Mouse (Mus musculus) midbrain, embryonic 15.5 days (tissue): ENCODE measurements around the gene Odf4. TPM values are rescaled to one million over a fixed set of nuclear protein-coding genes. Genes with fewer than 3 reads are reported as not detected.

Experiments used
- ATAC-seq: fragments of 200-750 bp; cut with Nextera tagmentation; replicated peaks from 2 replicates; pipeline ENCODE4 v1.8.0; 2017; ENCODE audit warnings: moderate TSS enrichment
- H3K27ac ChIP-seq: fragments of 300-500 bp; sonication (generic); 2 replicates; pipeline ENCODE4 v1.5.1; 2015; ENCODE audit warnings: mild to moderate bottlenecking, inconsistent platforms
- H3K27me3 ChIP-seq: fragments of 300-500 bp; sonication (generic); replicated peaks from 2 replicates; pipeline ENCODE4 v1.6.1; 2015; ENCODE audit warnings: inconsistent platforms
- H3K36me3 ChIP-seq: fragments of 300-500 bp; sonication (generic); replicated peaks from 2 replicates; pipeline ENCODE4 v1.6.1; 2015; ENCODE audit warnings: inconsistent platforms
- H3K4me1 ChIP-seq: fragments of 300-500 bp; sonication (generic); 2 replicates; pipeline ENCODE4 v1.6.1; 2015; ENCODE audit warnings: inconsistent platforms
- H3K4me2 ChIP-seq: fragments of 300-500 bp; sonication (generic); 2 replicates; pipeline ENCODE4 v1.6.1; 2015; ENCODE audit warnings: inconsistent platforms, mild to moderate bottlenecking, moderate library complexity
- H3K4me3 ChIP-seq: fragments of 300-500 bp; sonication (generic); 2 replicates; pipeline ENCODE4 v1.5.1; 2015; ENCODE audit warnings: mild to moderate bottlenecking, inconsistent platforms
- H3K9ac ChIP-seq: fragments of 300-500 bp; sonication (generic); 2 replicates; pipeline ENCODE4 v1.6.1; 2015; ENCODE audit warnings: mild to moderate bottlenecking, inconsistent platforms
- H3K9me3 ChIP-seq: fragments of 300-500 bp; sonication (generic); 2 replicates; pipeline ENCODE4 v1.6.1; 2016; ENCODE audit warnings: inconsistent platforms
- WGBS: fragments of 180-500 bp; shearing (Covaris S2); methylation state at CpG from one replicate; pipeline ENCODE4 v1.1.7; 2015; ENCODE audit warnings: mixed read lengths; 5-methylcytosine and 5-hydroxymethylcytosine counted together
- polyA plus RNA-seq: library from polyadenylated mRNA; unstranded; fragments of >200 nt; fragmentation: Nextera tagmentation; extraction: Ambion mirVana; gene quantifications from 2 replicates; pipeline ENCODE4 v1.2.1, GENCODE M21; 2015

Gene Odf4
- polyA plus RNA-seq, 1 experiment from 2014 or later: 0.84 TPM

DNA sequence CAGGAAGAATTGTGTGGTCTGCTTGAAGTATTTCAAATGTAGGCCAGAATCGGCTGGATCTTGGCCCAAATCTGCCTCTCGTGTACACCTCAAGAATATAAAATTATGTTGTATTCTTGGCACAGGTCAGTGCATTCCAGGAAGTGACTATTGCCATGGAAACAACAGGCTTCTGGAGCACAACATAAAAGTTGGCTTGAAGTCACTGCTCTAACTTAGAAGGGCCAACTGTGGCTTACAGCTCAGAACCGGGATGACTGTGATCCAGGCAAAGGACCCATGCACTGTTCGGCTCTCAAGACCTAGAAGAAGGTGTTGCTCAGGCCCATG, 20.5 kb downstream of the Odf4 start:
- Histone ChIP-seq H3K9me3 (no peaks in the 10 kb centered on the region), H3K9ac (no peak overlapping the region), H3K36me3 (peaks cover 35% of the 10 kb centered on the region), H3K4me3 (no peak overlapping the region), H3K4me2 (no peak overlapping the region), H3K27ac (no peak overlapping the region), H3K27me3 (no peaks in the 10 kb centered on the region), H3K4me1 (peaks cover 10% of the 10 kb centered on the region)
- 83% methylated on average over 4 of the region's 4 CpGs for WGBS
- ATAC-seq: no peak

DNA sequence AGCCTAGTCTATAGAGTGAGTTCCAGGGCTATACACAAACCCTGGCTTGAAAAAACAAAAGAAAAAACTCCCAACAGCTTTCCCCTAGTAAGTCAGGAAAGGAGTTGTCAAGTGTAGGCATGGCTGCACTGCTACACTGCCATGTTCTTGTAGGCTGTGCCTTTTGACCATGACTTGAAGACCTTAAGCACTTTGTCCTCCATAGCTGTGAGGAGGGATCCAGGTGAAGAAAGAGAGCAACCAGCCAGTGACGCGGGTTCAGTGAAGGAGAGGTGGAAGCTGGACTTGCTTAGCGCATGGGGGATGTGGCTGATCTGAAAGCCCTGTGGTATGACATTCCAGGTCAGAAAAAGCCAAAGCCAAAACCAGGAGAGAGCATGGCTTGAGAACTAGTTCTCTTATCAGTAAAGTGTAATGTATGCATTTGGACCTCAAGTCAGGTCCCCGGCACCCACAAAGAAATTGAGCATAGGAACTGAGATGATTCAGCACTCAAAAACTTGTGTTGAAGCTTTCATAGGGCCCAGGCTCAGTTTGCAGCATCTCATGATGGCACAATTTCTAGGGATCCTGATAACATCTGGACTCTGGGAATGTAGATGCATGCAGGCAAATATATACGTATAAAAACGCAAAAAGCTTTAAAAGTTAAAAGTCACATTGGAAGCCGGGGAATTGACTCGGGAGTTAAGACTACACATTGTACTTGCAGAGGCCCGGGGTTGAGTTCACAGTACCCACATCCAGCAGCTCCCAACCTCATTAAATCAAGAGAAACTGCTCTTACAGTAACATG, 21.0 kb downstream of the Odf4 start:
- no peak overlapping the region for H3K4me2 ChIP-seq
- no peak for ATAC-seq
- H3K27me3 ChIP-seq: no peaks in the 10 kb centered on the region
- H3K27ac ChIP-seq: no peak overlapping the region
- H3K9me3 ChIP-seq: no peaks in the 10 kb centered on the region
- no peak overlapping the region for H3K9ac ChIP-seq
- H3K4me1 ChIP-seq: peaks cover 12% of the 10 kb centered on the region
- WGBS: 89% methylated on average over 9 of the region's 9 CpGs
- no peak overlapping the region for H3K4me3 ChIP-seq
- H3K36me3 ChIP-seq: peaks cover 35% of the 10 kb centered on the region

DNA sequence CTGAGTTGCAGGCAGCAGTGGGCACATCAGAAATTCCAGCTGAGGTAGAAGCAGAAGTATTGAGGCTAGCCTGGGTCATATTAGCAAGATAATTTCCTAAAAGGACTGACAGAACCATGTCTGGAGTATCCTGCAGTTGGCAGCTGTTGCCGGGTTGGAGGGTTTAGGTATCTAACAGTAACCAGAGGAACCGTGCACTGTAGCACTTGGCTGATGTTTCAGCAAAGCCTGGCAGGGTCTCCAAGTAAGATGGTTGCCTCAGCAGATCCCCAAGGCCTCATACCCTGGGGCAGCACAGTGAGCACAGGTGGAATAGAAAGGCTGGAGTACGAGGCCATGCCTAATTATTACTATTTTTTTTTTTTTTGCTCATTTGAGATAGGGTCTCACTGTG, 21.7 kb downstream of the Odf4 start:
- Histone ChIP-seq H3K9me3 (no peaks in the 10 kb centered on the region), H3K27me3 (no peaks in the 10 kb centered on the region), H3K9ac (no peak overlapping the region), H3K4me1 (peaks cover 14% of the 10 kb centered on the region), H3K4me2 (no peak overlapping the region), H3K4me3 (no peak overlapping the region), H3K27ac (peak overlapping the region; percentile 29; the same call in 1 of the 2 replicates), H3K36me3 (peaks cover 35% of the 10 kb centered on the region)
- no peak for ATAC-seq
- 80% methylated on average over 3 of the region's 3 CpGs for WGBS

DNA sequence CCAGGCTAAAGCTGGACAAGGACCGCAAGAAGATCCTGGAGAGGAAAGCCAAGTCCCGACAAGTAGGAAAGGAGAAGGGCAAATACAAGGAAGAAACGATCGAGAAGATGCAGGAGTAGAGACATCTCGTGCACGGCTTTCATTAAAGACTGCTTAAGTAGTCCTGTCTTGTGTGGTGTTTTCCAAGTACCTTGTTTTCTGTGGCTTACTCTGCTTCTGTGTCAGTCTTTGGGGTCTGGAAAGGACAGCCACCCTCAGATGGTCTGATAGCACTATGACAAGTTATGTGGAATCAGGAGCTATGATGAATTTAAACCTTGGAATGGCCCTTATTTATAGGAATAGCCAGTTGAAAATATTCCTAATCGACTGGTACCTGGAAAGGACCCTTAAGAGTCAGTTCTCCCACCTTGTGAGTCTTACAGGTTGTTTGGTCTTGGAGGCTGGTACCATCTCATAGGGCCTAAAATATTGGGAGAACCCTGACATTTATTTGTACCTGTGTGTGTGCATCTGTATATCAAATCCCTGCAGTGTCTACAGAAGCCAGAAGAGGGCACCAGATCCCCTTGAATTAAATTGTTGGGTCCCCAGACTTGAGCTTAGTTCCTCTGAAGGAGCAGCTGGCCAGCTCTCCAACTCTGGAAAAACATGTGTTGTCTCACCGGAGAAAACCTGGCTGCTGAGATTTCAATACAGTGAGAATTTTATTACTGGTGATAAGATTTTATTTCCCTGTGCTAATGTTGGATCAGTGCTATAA, 22.3 kb downstream of the Odf4 start:
- H3K4me2 ChIP-seq: no peak overlapping the region
- H3K36me3 ChIP-seq: peaks cover 35% of the 10 kb centered on the region
- H3K9me3 ChIP-seq: no peaks in the 10 kb centered on the region
- H3K27ac ChIP-seq: peak overlapping the region; percentile 29; the same call in 1 of the 2 replicates
- ATAC-seq: no peak
- WGBS: 86% methylated on average over 8 of the region's 8 CpGs
- H3K9ac ChIP-seq: no peak overlapping the region
- peaks cover 14% of the 10 kb centered on the region for H3K4me1 ChIP-seq
- H3K4me3 ChIP-seq: no peak overlapping the region
- H3K27me3 ChIP-seq: no peaks in the 10 kb centered on the region

DNA sequence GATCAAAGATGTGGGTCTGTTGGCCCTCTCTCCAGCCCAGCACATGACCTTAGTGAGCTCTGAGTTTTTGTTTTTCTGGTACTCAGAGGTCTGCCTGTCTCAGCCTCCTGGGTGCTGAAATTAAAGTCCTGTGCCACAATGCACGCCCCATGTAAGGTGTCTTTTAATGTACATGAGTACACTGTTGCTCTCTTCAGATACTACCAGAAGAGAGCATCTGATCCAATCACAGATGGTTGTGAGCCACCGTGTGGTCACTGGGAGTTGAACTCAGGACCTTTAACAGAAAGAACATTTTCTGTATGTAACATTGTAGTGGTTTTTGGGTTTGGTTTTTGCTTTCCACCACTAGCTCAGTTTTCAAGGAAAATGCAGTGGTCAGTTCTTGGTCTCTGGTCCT, 23.1 kb downstream of the Odf4 start:
- H3K36me3 ChIP-seq: peaks cover 35% of the 10 kb centered on the region
- peaks cover 2% of the 10 kb centered on the region; the same call in 1 of the 2 replicates for H3K27me3 ChIP-seq
- no peak overlapping the region for H3K4me2 ChIP-seq
- H3K4me3 ChIP-seq: no peak overlapping the region
- WGBS: 94% methylated on average over 2 of the region's 2 CpGs
- peaks cover 14% of the 10 kb centered on the region for H3K4me1 ChIP-seq
- ATAC-seq: no peak
- H3K9ac ChIP-seq: no peak overlapping the region
- no peak overlapping the region for H3K27ac ChIP-seq
- H3K9me3 ChIP-seq: no peaks in the 10 kb centered on the region

DNA sequence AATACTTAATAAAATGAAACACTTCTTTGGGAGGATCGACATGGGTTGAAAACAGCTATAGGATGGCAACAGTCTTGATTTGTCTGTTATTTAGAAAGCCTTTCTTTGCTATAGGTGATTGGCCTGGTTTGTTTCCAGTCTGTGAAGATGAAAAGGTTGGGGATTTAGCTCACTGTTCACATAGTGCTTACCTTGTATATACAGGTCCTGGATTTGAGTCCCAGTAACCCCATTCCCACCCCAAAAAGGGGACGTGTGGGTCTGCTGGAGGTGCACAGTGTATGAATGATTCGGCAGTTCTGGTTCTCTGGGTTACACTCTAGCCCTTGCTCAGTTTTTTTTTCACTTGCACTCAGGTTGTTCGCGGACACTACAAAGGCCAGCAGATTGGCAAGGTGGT, 24.1 kb downstream of the Odf4 start:
- Histone ChIP-seq H3K4me3 (peak overlapping the region; percentile 83), H3K27ac (no peak overlapping the region), H3K4me1 (peaks cover 14% of the 10 kb centered on the region), H3K4me2 (peak overlapping the region; percentile 64), H3K36me3 (peaks cover 35% of the 10 kb centered on the region), H3K9ac (peak overlapping the region; percentile 98), H3K9me3 (no peaks in the 10 kb centered on the region), H3K27me3 (peaks cover 5% of the 10 kb centered on the region; the same call in 1 of the 2 replicates)
- WGBS: 91% methylated on average over 5 of the region's 5 CpGs
- no peak for ATAC-seq

DNA sequence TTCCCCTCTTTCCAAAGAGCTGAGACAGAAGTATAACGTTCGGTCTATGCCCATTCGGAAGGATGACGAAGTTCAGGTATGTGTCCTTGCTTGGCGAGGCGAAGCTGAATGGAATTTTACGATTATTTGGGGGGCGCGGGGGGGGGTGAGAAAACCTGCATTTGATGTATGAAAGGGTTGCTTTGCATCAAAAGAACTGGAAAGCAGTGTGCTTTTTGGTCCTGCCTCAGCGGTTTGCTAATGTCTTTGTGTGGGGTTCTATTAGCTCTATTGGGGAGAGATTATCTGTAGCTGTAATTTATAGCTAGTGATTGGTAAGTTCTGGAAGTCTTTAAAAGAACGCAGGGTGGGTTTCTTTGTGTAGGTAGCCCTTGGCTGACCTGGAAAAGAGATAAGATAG, 24.5 kb downstream of the Odf4 start:
- Histone ChIP-seq H3K9ac (peak overlapping the region; percentile 98), H3K36me3 (peaks cover 35% of the 10 kb centered on the region), H3K4me1 (peaks cover 14% of the 10 kb centered on the region), H3K4me3 (peak overlapping the region; percentile 83), H3K27ac (no peak overlapping the region), H3K9me3 (no peaks in the 10 kb centered on the region), H3K27me3 (peaks cover 5% of the 10 kb centered on the region; the same call in 1 of the 2 replicates), H3K4me2 (peak overlapping the region; percentile 64)
- 7% methylated on average over 11 of the region's 11 CpGs for WGBS
- ATAC-seq: no peak

DNA sequence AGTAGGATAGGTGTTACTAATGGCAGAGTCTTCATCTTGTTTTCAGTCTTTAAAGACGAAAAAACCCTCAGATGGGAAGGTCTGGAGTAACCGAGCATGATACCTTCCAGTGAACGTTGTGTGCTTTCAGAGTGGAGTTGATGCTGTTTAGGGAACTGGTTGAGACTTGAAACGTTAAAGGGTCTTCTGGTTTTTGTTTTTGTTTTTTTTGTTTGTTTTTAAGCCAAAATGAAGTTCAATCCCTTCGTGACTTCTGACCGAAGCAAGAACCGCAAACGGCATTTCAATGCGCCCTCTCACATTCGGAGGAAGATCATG, 24.9 kb downstream of the Odf4 start:
- H3K9ac ChIP-seq: peak overlapping the region; percentile 98
- H3K4me1 ChIP-seq: peaks cover 14% of the 10 kb centered on the region
- under 1% methylated on average over 10 of the region's 10 CpGs for WGBS
- ATAC-seq: no peak
- peak overlapping the region; percentile 88 for H3K27ac ChIP-seq
- peak overlapping the region; percentile 83 for H3K4me3 ChIP-seq
- H3K36me3 ChIP-seq: peaks cover 35% of the 10 kb centered on the region
- no peaks in the 10 kb centered on the region for H3K9me3 ChIP-seq
- peak overlapping the region; percentile 64 for H3K4me2 ChIP-seq
- peaks cover 5% of the 10 kb centered on the region; the same call in 1 of the 2 replicates for H3K27me3 ChIP-seq

DNA sequence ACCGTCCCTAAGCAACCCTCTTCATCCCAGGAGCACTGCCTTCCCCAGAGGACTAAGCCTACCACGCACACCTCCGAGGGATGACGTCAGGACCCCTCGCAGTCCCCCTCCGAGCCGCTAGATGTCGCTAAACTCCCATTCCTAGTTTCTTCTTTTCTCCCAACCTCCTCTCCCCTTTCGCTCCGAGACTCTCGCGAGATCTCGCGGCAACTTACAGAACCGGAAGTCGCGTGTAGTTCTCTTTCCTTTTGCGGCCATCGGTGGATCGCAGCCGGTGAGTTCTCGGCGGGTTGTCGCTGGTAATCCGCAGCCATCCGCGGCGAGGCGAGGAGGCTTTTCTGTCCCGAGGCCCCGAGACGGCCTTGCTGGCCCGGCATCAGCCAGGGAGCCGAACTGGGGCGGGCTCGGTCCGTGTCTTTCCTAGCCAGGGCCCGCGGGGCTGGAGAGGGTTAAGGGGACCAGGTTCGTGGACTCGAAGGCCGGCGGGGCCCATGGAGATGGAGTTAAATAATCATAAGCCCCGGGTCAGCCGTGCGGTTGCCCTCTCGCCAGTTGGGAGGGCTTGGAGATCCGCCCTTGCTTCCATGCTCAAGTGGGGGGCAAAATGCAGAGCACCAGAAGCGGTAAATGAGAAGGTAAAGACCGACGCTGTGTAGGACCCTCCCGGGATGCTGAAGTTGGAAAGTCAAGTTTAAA, 25.4 kb downstream of the Odf4 start, which contains the start of gene Rpl26:
Gene Rpl26 (plus strand): TSS at position 233 of the 696 bp plus-strand sequence.
- H3K9me3 ChIP-seq: no peaks in the 10 kb centered on the region
- peak within 1 kb of the TSS; percentile 64 for H3K4me2 ChIP-seq
- H3K9ac ChIP-seq: peak within 1 kb of the TSS; percentile 98
- H3K27me3 ChIP-seq: peaks cover 5% of the 10 kb centered on the region; the same call in 1 of the 2 replicates
- 1% methylated on average over 52 of the region's 52 CpGs for WGBS
- peak within 1 kb of the TSS; percentile 83 for H3K4me3 ChIP-seq
- peak within 1 kb of the TSS; percentile 88 for H3K27ac ChIP-seq
- peak; percentile 92 for ATAC-seq
- H3K36me3 ChIP-seq: peaks cover 31% of the 10 kb centered on the region
- H3K4me1 ChIP-seq: peaks cover 14% of the 10 kb centered on the region

DNA sequence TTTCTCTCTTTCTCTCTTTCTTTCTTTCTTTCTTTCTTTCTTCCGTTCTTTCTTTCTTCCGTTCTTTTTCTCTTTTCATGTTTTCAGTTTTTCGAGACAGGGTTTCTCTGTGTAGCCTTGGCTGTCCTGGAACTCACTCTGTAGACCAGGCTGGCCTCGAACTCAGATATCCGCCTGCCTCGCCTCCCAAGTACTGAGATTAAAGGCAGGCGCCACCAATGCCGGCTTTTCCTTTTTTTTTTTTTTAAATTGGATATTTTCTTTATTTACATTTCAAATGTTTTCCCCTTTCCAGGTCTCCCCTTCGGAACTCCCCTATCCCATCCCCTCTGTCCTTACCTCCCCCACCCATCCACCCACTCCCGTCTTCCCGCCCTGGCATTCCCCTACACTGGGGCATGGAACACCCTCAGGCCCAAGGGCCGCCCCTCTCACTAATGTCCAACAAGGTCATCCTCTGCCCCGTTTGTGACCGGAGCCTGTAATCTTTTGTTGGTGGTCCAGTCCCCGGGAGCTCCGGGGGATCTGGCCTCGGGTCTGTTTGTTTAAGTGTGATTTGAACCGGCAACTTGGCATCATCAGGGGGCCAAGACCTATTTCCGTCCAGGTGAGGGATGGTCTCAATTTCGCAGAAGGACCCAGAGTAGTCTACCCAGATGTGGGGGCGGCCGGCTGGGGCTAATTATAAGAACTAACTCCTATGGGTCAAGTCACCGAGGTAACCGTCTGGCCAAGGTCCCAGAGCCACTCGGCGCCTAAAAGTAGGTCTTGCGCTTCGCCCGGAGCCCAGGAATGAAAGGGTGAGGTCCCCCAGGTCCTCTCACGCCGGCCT, 26.1 kb downstream of the Odf4 start:
- peaks cover 14% of the 10 kb centered on the region for H3K4me1 ChIP-seq
- peak overlapping the region; percentile 53 for H3K4me2 ChIP-seq
- no peaks in the 10 kb centered on the region for H3K9me3 ChIP-seq
- no peak overlapping the region for H3K27ac ChIP-seq
- peak overlapping the region; percentile 32 for H3K9ac ChIP-seq
- peaks cover 23% of the 10 kb centered on the region for H3K36me3 ChIP-seq
- H3K4me3 ChIP-seq: peak overlapping the region; percentile 83
- peaks cover 5% of the 10 kb centered on the region; the same call in 1 of the 2 replicates for H3K27me3 ChIP-seq
- WGBS: 29% methylated on average over 31 of the region's 31 CpGs
- ATAC-seq: peak; percentile 59

DNA sequence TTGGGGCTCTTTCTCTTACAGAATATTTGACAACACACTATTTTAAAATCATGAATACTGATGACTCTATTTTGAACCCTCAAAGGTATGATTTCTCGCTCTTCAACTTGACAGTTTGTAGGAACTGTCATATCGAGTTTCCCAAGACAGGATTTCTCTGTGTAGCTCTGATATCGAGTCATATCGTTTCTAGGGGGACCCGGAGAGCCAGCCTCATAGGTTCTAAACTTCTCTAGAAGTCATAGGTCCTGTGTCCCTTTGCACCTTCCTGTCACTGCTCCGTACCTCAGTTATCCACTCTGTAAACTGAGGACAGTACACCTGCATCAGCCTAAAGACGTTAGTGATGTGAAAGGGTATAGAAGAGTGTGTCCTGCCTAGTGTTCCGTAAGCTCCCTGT, 27.1 kb downstream of the Odf4 start:
- Histone ChIP-seq H3K36me3 (peaks cover 17% of the 10 kb centered on the region), H3K27ac (no peak overlapping the region), H3K4me3 (no peak overlapping the region), H3K9ac (no peak overlapping the region), H3K9me3 (no peaks in the 10 kb centered on the region), H3K4me1 (peaks cover 14% of the 10 kb centered on the region), H3K4me2 (no peak overlapping the region), H3K27me3 (peaks cover 5% of the 10 kb centered on the region; the same call in 1 of the 2 replicates)
- ATAC-seq: no peak
- 87% methylated on average over 8 of the region's 8 CpGs for WGBS
